Mouse (Mus musculus): ENCODE data around the gene Cdc6. TPM values are rescaled to one million over a fixed set of nuclear protein-coding genes. Genes with fewer than 3 reads are reported as not detected.
A peak's percentile ranks its signal among the peaks of the same experiment; 100 is the strongest.

The Cdc6 gene
- polyA plus RNA-seq, 1 experiment from 2014 or later, result 7.0 TPM

DNA sequence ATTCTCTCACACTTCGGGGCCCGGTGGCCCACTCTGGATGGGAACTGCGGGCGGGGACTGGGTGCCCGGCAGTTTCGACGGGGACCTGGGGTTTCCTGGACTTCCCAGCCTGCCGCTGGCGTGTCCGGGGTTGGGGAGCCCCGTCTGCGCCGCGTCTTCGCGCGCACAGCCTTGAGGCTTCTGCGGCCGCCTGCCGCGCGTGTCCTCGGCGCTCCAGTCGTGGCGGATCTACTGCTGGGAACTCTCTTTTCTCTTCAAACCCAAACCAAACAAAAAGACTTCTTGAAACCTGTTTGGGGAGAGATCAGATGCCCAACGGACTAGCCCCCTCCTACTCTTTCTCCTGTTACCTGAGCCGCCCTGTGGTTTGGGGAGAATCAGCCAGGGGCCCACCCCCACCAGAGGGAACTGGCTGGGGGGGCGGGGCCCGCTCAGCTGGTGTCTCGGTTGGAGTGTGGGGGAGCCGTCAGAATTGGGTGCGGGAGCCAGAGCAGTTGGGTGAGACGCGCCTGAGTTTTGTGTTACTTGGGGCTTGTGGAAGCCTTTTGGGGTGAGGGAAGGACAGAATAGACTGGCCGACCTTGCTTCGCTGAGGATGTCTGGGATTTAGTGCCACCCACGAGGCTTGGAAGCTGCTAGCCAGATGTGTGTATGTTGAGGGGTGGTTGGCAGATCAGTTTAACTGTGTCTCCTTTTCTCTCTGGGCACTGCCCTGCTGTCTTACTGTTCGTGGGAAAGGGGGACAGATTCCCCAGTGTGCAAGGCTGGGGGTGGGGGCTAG, 30.5 kb downstream of the Cdc6 start:
- no peaks in the 10 kb centered on the region for H3K27me3 ChIP-seq (ENCODE audit: control insufficient read depth, insufficient read depth, low read length)
- no peaks in the 10 kb centered on the region for H3K9me3 ChIP-seq (ENCODE audit: control insufficient read depth, low read length)
- DNase-seq (ENCODE audit: low spot score) (peak; percentile 72), ATAC-seq (ENCODE audit: low FRiP score, low TSS enrichment) (no peak)
- H3K4me1 ChIP-seq (replicated peaks; ENCODE audit: control insufficient read depth, insufficient read depth), result peaks cover 30% of the 10 kb centered on the region
- H3K36me3 ChIP-seq (ENCODE audit: control insufficient read depth, insufficient read depth, low read length), result no peaks in the 10 kb centered on the region
- H3K27ac ChIP-seq (replicated peaks), result peak overlapping the region; percentile 96
- TF ChIP-seq CTCF (IDR thresholded peaks at IDR 0.05; ENCODE audit: low read depth), result no peak
- TF ChIP-seq EP300 (optimal IDR thresholded peaks at IDR 0.05), result no peak
- under 1% methylated on average over 39 of the region's 39 CpGs for WGBS
- H3K4me3 ChIP-seq (ENCODE audit: low read depth, low read length), result peak overlapping the region; percentile 81
- peak overlapping the region; percentile 93 for H3K4me2 ChIP-seq (replicated peaks; ENCODE audit: low read depth)
- H3K9ac ChIP-seq (ENCODE audit: low read length), result peak overlapping the region; percentile 90

DNA sequence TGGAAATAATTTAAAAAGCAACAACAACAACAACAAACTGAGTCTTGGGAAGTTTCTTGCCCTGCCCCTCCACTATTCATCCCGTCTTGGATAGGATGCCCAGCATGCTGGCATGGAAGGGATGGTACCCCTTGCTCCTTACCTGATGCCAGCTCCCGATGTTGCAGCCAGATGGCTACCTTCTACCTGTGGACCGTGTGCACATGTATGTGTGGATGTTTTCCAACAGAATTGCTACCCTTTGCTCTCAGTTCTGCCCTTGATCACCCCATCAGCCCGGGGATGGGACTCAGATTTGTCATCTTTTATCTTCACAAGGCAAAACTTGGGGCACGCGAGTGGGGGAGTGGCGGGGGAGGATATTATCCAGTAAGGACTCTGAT, 31.1 kb downstream of the Cdc6 start:
- WGBS, result 29% methylated on average over 7 of the region's 7 CpGs

DNA sequence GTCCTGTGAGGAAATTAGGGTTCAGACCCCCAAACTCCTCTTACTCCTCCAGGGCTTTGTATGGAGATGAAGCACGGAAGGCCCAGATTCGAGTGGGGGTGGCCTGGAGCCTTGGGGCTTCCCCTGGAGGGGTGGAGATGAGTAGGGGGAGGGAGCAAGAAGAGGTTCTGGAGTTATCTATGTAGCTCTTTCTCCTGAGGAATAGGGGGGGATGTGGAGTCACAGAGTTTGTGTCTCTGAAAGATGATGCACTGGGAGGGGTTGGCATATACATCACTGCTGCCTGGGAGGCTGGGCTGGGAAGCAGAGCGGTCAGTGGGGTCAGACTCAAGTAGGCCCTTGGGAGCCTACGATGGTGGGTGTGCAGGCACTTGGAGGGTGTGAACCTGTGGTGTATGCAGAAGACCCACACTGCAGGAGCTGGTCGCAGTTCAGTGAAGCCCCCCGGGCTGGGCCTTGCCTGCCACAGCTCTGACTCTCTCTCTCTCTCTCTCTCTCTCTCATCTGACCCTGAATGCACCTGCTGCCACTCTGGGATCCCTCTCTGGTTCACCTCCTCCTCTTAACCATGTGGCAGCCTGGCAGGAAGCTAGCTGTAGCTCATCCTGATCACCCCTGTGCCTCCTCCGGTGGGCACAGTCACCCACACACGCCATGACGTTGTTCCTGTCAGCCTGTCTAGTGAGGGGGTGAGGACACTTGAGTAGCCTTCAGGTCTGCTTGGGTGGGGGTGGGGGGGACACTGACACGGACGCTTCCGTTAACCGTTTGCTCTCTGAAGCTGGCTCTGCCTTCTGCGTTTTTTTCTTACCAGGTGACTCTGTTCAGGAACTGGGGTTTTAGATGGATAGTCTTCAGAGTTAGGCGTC, 31.7 kb downstream of the Cdc6 start:
- H3K9me3 ChIP-seq (ENCODE audit: control insufficient read depth, low read length), result no peaks in the 10 kb centered on the region
- peaks cover 37% of the 10 kb centered on the region for H3K4me1 ChIP-seq (replicated peaks; ENCODE audit: control insufficient read depth, insufficient read depth)
- TF ChIP-seq EP300 (optimal IDR thresholded peaks at IDR 0.05) (no peak), CTCF (IDR thresholded peaks at IDR 0.05; ENCODE audit: low read depth) (no peak)
- 34% methylated on average over 15 of the region's 15 CpGs for WGBS
- H3K27me3 ChIP-seq (ENCODE audit: control insufficient read depth, insufficient read depth, low read length), result no peaks in the 10 kb centered on the region
- DNase-seq (ENCODE audit: low spot score) (peak; percentile 14), ATAC-seq (ENCODE audit: low FRiP score, low TSS enrichment) (no peak)
- H3K36me3 ChIP-seq (ENCODE audit: control insufficient read depth, insufficient read depth, low read length), result no peaks in the 10 kb centered on the region
- peak overlapping the region; percentile 98 for H3K27ac ChIP-seq (replicated peaks)
- H3K4me3 ChIP-seq (ENCODE audit: low read depth, low read length), result peak overlapping the region; percentile 81
- peak overlapping the region; percentile 90 for H3K9ac ChIP-seq (ENCODE audit: low read length)
- peak overlapping the region; percentile 93 for H3K4me2 ChIP-seq (replicated peaks; ENCODE audit: low read depth)

More for the DNA sequence above, 31.1 kb downstream of the Cdc6 start:
- no peak for TF ChIP-seq EP300 (optimal IDR thresholded peaks at IDR 0.05)
- no peak for TF ChIP-seq CTCF (IDR thresholded peaks at IDR 0.05; ENCODE audit: low read depth)
- H3K4me1 ChIP-seq (replicated peaks; ENCODE audit: control insufficient read depth, insufficient read depth), result peaks cover 32% of the 10 kb centered on the region
- H3K9ac ChIP-seq (ENCODE audit: low read length), result peak overlapping the region; percentile 90
- no peaks in the 10 kb centered on the region for H3K36me3 ChIP-seq (ENCODE audit: control insufficient read depth, insufficient read depth, low read length)
- no peaks in the 10 kb centered on the region for H3K27me3 ChIP-seq (ENCODE audit: control insufficient read depth, insufficient read depth, low read length)
- DNase-seq (ENCODE audit: low spot score), result no peak
- H3K9me3 ChIP-seq (ENCODE audit: control insufficient read depth, low read length), result no peaks in the 10 kb centered on the region
- H3K4me3 ChIP-seq (ENCODE audit: low read depth, low read length), result peak overlapping the region; percentile 81
- no peak for ATAC-seq (ENCODE audit: low FRiP score, low TSS enrichment)
- peak overlapping the region; percentile 96 for H3K27ac ChIP-seq (replicated peaks)
- peak overlapping the region; percentile 93 for H3K4me2 ChIP-seq (replicated peaks; ENCODE audit: low read depth)

DNA sequence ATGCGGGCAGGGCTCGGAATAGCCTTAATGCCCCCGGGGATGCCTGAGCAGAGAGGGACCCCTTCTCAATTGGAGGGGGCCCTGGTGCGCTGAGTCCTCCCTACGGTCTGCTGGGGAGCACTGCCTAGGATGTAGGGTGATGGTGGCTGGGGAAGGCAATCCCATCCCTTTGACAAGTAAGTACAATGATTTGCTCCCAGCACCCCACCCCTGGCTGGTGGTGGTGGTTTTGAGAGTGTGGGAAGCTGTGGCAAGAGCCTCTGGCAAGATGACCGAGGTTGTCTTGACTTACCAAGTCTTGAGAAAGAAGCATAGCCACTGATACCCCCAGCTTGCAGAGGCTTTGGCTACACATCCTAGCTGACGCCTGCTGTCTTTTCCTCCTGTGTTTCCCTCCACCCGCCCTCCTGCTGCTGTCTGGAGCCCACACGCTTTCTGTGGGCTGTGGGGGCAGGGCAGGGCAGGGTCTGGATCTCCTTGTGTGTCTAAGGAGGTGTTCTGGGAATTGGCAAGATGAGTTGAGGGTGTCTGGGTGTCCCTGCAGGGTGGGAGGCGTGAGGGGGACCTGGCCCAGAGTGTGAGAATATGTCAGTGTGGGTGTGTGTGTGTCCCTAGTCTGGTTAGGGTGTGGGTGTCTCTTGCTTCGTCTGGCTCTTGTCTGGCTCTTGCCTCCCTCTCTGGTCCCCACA, 32.5 kb downstream of the Cdc6 start:
- 32% methylated on average over 11 of the region's 11 CpGs for WGBS
- peak overlapping the region; percentile 81; the same call in 1 of the 2 replicates for H3K4me3 ChIP-seq (ENCODE audit: low read depth, low read length)
- peak overlapping the region; percentile 93 for H3K4me2 ChIP-seq (replicated peaks; ENCODE audit: low read depth)
- no peaks in the 10 kb centered on the region for H3K27me3 ChIP-seq (ENCODE audit: control insufficient read depth, insufficient read depth, low read length)
- TF ChIP-seq EP300 (optimal IDR thresholded peaks at IDR 0.05) (no peak), CTCF (IDR thresholded peaks at IDR 0.05; ENCODE audit: low read depth) (no peak; the same call in 1 of the 2 replicates)
- peak overlapping the region; percentile 48 for H3K9ac ChIP-seq (ENCODE audit: low read length)
- H3K9me3 ChIP-seq (ENCODE audit: control insufficient read depth, low read length), result no peaks in the 10 kb centered on the region
- ATAC-seq (ENCODE audit: low FRiP score, low TSS enrichment) (no peak), DNase-seq (ENCODE audit: low spot score) (peak; percentile 51)
- H3K4me1 ChIP-seq (replicated peaks; ENCODE audit: control insufficient read depth, insufficient read depth), result peaks cover 42% of the 10 kb centered on the region
- H3K27ac ChIP-seq (replicated peaks), result peak overlapping the region; percentile 98
- H3K36me3 ChIP-seq (ENCODE audit: control insufficient read depth, insufficient read depth, low read length), result no peaks in the 10 kb centered on the region

DNA sequence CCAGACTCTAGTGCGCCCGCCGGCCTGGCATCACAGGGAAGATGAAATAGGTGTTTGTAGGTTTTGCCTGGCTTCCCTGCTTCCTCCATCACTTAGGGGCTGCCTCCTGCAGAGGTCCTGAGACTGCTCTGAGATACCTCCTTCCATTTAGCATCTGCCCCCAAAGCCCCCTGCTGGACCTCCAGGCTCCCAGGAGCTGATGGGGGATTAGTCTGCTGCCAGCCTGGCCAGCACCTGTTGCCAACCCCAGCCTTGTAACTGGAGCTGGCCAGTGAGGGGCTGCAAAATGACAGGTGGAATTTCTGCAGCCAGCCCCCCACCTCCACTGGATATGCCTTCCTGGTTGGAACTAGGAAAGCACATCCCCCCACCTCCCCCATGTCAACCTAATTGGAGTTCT, 33.2 kb downstream of the Cdc6 start:
- H3K4me3 ChIP-seq (ENCODE audit: low read depth, low read length), result peak overlapping the region; percentile 81
- peak overlapping the region; percentile 98 for H3K27ac ChIP-seq (replicated peaks)
- H3K9ac ChIP-seq (ENCODE audit: low read length), result peak overlapping the region; percentile 43
- H3K9me3 ChIP-seq (ENCODE audit: control insufficient read depth, low read length), result no peaks in the 10 kb centered on the region
- DNase-seq (ENCODE audit: low spot score), result peak; percentile 27
- H3K36me3 ChIP-seq (ENCODE audit: control insufficient read depth, insufficient read depth, low read length), result no peaks in the 10 kb centered on the region
- 25% methylated on average over 3 of the region's 3 CpGs for WGBS
- no peak for ATAC-seq (ENCODE audit: low FRiP score, low TSS enrichment)
- no peaks in the 10 kb centered on the region for H3K27me3 ChIP-seq (ENCODE audit: control insufficient read depth, insufficient read depth, low read length)
- TF ChIP-seq EP300 (optimal IDR thresholded peaks at IDR 0.05) (no peak), CTCF (IDR thresholded peaks at IDR 0.05; ENCODE audit: low read depth) (no peak)
- H3K4me1 ChIP-seq (replicated peaks; ENCODE audit: control insufficient read depth, insufficient read depth), result peaks cover 47% of the 10 kb centered on the region
- peak overlapping the region; percentile 93 for H3K4me2 ChIP-seq (replicated peaks; ENCODE audit: low read depth)
